Mouse (Mus musculus): ENCODE results near the gene Lama5.

The Lama5 gene

DNA sequence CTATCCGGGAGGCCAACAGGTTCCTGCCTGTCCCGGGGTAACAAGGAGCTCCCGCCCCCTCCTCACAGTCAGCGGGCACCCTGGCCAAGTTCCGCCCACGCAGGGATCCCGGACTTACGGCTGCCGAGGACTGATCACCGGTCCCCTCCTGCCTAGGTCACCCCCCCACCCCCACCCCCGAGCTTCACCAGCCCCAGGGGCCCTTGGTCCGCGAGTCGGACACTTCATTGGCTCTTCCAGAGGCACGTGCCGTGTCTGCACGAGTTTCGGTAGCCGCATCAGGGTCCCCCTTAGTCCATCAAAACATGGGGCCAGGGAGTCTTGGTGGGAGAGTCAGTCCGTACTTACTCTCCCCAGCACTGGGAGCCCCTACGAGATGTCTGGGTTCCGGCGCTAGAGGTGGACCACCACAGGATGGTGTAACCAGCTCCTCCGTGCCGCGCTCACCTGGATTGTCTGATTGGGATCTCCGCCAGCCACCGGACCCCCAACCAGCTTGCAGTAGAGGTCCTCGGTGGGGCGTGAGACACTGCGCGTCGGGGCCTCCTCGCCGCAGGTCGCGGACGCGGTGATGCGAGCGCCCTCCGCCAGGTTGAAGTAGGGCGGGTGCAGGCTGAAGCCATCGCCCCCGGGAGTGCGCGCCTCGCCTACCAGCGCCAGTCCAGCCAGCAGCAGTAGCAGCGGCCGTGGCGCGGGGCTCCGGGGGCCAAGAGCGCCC is 456 bp downstream of the Lama5 start:
- DNase-seq (ENCODE audit: low spot score in 2 of 2): no peak

DNA sequence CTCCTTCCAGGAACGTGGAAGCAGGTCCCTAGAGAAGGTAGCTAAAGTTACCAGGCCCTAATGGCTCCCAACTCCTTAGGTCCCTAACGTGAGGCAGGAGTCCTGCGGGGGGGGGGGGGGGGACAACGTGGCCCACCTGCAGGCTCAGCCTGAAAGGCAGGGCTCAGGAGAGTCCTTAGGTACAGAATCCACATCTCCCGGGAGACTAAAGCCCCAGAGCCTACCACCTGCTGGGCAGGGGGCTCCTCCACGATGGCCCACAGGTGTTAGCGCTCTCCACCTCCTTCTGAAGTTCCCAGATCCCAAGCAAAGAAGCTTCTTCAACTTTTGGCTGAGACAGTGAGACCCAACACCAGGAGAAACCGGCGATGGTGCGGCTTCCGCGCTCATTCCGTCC is 1.0 kb downstream of the Lama5 start:
- DNase-seq (ENCODE audit: low spot score in 2 of 2): no peak

DNA sequence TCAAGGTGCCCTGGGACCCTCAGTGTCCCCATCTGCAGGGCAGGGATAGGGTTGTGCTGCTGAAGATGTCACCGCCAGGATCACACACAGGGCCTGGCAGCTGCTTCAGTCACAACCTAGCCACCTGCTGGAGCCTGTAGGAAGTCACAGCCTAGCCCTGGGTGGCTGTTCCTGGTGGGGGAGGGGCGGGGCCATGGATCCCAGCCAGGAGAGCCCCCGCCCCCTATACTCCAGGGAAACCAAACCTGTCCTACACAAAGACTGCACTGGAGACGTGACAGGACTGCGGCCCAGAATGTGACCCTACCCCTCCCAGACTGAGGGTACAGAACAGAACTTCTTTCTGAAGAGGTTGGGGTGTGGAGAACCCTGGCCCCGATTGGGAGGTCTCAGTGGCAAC is 3.4 kb downstream of the Lama5 start:
- DNase-seq (ENCODE audit: low spot score in 2 of 2): no peak

DNA sequence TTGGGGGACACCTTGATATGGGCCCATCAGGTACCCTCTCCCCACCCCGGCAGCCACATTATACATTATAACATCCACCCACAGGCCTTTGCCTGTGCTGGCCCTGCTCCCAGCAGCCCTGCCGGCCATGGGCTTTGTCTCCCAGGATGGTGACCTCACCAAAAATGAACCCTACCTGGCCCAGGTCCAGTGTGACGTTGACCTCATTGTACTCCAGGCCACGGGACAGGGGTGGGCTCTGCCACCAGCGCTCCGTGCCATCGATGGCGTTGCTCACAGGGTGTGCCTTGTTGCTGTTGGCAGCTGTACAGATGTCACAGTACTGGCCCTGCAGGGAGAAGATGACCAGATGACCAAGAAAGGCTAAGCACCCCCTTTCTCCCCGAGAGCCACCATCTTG is 4.6 kb downstream of the Lama5 start:
- no peak for DNase-seq (ENCODE audit: low spot score in 2 of 2)

DNA sequence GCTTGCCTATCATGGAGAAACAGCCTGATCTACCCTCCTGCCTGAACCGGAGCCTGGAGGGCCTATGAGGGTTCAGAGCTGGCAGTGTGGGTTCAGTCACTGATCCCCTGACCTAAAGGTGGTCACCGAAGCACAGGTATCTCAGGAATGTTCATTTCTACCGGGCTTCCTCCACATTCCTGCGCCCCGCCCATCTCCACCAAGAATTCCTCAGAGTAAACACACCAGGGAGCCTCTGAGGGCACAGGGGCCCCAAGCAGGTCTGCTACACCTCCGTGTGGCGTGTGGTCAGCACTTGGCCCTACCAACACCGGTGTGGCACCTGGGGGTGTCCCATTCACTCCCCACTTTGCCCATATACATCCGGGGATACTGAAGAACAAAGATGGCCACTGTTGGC is 5.5 kb downstream of the Lama5 start:
- DNase-seq (ENCODE audit: low spot score in 2 of 2): no peak

DNA sequence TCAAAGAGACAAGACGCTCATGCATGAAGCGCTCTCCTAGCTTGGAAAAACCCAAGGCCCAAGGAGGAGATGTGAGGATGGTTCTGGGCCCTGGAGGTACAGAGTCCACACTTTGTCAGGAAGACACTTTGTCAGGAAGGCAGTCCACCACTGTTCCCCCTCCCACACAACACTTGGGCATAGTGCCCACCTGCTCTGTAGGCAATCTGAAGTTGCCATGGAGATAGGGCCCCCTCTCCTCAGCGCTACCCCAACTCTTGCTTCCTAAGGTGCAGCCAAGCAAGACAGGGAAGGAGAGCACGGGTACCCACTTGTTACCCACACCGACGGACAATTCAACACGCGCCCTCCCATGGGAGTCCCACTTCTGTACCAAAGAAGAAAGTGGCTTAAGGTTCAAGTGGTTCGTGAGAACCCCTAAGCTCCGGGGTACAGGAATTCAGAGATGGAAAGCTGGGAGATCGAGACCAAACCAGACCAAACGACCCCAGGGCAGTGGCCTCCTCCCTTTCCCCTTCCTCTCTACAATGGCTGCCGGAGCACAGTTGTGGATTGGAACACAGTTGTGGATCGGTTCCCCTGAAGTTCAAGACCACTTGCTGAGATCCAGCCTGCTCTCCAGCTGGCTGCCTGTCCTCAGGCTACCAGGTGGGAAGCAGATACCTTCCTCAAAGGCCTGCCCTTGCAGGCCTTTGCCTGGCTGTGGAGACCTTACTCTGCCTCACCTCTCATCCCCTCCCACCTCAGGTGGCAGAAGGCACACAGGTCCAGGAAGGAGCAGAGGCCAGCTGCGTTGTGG is 6.3 kb downstream of the Lama5 start:
- DNase-seq (ENCODE audit: low spot score in 2 of 2): no peak

DNA sequence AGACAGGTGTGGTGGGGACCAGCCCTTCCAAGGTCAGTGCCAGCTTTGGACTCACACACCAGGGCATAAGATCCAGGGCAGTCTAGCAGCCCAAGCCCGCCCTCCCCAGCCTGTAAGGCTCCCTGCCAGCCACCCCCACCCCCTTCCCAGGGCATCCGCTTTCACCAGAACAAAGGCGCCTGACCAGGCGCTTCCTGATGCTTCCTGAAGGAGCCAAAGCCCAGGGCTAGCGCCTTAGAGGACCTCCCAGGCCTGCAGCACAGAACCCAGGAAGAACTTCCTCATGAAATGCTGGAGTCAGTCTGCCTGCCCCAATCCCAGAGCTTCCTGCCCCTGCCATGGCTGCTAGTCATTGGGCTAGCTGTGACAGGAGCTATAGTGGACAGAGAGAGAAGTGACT is 7.0 kb downstream of the Lama5 start:
- no peak for DNase-seq (ENCODE audit: low spot score in 2 of 2)

DNA sequence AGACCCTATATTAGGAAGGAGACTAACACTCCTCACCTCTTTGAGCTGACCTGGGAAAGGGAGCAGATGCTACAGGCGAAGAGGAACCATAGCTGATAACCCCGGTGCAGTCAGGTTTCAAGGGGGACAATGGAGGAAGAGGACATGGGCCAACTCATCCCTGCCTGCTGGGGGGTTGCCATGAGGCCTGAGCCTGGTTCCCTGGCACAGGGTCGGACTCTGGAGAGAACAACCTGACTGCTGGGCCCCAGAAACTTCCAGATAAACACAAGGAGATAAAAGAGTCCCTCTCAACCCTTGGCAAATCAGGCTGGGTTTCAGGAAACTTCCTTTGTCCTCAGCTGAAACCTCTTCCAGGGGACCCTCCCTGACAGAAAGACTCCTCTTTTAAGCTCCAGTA is 7.4 kb downstream of the Lama5 start:
- no peak for DNase-seq (ENCODE audit: low spot score in 2 of 2)

DNA sequence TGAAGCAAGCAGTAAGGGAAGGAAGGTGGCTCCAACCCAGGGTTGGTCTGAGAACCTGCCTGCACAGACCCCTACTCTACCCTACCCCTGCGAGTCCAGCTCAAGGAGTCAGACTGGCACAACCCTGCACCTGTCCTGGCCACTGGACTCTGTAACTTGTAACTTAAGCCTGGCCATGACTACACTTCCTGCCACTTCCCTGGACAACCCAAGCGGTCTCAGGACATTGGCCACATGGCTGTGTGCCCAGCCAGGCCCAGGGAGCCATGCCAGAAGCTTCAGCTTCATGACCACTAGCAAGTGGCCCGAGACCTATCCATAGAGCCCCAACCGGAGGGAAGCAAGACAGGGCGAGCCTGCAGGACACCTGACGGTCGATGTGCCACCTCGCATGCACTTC is 8.1 kb downstream of the Lama5 start:
- no peak for DNase-seq (ENCODE audit: low spot score in 2 of 2)

DNA sequence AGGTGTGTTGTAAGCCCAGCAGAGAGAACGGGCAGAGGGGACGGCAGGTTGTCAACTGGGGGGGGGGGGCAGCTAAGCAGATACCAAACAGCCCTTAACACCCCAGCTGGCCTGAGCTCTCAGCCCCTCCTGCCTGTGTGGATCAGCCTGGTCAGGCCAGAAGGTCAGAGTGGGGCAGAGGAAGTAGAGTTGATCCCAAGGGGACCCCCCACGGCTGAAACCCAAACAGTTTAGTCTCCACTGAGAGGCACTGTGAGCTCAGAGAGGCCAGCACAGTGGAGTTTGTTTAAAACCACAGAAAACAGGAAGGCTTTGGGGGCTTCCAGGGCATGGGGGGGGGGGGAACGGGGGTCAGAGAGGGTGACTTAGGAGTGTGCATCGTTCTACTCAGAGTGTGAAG is 8.7 kb downstream of the Lama5 start:
- no peak for DNase-seq (ENCODE audit: low spot score in 2 of 2)

DNA sequence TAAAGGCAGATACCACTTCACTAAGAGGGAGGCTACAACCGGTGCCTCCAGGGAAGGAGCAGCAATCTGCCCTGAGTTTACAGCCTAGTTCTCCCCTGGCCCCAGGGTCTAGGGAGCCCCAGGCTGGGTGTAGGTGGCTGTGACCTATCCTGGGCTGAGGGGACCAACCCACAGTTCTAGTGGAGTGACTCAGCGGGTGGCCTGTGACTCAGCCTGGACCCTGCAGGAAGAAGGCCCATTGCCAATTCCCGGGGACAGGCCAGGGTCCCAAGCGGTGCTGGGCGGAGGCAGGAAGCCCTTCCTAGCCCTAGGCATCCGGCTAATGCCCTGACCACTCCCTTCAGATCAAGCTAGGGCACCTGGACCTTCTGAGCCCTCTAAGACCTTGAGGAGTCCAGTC is 9.7 kb downstream of the Lama5 start:
- no peak for DNase-seq (ENCODE audit: low spot score in 2 of 2)

DNA sequence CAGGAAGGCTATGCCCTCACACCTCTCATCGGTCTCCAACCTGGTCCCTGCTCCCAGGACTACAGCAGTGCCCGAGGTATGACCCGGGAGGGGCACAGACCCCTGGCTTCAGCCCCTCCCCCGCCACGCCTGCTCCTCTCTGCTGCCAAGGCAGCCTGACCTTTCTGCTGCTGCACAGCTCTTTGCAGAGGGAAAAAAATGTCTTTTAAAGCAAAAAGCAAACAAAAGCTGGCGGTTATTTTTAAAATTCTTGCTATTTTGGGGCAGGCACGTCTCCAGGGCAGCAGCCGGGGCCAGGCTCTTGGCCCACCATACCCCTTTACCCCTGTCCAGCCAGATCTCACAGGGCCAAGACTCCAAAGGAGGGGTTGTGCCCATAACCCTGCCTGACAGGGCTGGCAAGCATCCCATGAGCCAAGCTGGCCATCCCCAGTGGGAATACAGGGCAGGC is 10.6 kb downstream of the Lama5 start:
- DNase-seq (ENCODE audit: low spot score in 2 of 2): no peak

DNA sequence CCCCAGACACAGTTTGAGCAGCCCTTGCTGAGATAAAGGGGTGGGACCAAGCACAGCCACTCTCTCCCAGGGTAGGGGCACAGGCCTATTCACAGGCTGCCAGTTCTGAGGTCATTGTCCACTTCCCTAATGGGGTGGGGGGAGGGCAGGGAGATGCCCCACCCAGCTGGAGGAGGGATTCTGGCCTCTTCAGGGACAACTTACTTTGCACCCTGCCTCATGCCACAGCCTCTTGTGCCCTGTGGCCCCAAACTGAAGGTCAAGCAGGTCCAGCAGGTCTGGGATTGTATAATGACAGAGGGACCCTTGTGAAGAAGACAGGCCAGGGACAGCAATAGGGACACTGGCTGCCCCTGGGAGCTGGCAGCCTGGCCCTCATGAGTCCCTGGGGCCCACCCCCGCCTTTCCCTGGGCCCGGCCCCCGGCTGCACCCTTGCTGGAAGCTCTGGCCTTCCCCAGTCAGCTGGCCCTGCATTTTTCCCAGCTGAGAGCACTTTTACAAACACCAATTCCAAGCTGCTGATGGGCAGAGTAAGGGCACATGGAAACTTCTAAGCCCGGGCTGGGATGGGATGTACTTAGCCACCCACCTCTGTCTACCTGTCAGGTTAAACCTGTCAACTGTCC is 11.2 kb downstream of the Lama5 start:
- no peak for DNase-seq (ENCODE audit: low spot score in 2 of 2)

DNA sequence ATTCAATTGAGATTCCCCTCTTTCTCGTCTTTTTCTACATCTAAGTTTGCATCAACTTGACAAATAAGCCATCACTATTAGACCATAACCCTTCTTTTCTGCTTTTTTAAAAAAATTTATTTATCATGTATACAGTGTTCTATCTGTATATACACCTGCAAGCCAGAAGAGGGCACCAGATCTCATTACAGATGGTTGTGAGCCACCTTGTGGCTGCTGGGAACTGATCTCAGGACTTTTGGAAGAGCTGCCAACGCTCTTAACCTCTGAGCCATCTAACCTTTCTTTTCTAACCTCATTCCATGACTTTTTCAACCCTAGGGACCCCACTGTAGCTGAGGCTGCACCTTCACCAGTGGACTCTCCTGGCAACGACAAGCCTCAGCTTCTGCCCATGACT is 13.4 kb downstream of the Lama5 start:
- DNase-seq (ENCODE audit: low spot score in 2 of 2): no peak

DNA sequence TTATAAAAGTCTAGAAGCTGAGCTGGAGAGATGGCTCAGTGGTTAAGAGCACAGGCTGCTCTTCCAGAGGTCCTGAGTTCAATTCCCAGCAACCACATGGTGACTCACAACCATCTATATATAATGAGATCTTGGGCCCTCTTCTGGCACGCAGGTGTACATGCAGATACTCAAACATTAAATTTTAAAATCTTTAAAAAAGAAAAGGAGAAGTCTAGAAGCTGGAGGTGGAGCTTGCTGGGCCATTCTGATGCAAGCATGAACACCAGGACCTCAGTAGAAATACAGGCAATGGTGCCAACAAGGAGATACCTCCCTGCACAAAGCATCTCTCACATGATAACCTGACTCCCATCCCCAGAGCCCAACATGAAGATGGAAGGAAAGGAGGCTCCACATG is 16.7 kb downstream of the Lama5 start:
- DNase-seq (ENCODE audit: low spot score in 2 of 2): no peak

DNA sequence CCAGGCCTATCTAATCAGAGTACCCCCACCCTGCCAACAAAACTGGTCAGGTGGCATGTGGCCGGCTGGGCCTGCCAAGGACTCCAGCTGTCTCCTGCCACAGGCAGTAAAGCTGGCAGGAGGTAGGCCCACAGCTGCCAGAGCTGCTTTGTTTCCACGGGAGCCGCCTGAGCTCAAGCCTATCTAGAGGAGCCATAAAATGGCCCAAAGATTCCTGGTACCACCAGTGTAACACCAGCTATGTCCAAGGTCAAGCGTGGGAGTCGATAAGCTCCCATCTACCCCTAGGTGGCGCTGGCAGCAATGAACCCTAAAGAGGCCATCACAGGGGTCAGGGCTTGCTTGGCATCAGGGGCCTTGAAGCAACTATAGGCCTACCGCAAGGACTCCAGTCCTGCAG is 17.8 kb downstream of the Lama5 start:
- peak in 1 of 2 experiments; percentile 42 for DNase-seq (ENCODE audit: low spot score in 2 of 2)

DNA sequence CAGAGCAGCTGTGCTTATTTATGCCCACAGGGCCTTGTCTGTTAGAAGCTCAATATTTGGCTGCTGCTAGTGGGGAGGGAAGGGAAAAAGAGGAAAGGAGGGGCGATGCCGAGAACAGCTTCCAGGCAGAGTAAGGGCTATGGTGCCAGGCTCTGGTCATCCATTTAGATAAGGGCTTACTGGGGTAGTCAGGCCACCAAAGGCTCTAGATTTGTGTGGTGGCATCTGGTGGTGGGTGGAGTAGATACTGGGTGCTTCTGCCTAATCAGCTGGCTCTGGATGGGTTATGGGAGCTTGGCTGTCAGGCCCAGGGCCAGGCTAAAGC is 19.7 kb downstream of the Lama5 start:
- DNase-seq (ENCODE audit: low spot score in 2 of 2): no peak

DNA sequence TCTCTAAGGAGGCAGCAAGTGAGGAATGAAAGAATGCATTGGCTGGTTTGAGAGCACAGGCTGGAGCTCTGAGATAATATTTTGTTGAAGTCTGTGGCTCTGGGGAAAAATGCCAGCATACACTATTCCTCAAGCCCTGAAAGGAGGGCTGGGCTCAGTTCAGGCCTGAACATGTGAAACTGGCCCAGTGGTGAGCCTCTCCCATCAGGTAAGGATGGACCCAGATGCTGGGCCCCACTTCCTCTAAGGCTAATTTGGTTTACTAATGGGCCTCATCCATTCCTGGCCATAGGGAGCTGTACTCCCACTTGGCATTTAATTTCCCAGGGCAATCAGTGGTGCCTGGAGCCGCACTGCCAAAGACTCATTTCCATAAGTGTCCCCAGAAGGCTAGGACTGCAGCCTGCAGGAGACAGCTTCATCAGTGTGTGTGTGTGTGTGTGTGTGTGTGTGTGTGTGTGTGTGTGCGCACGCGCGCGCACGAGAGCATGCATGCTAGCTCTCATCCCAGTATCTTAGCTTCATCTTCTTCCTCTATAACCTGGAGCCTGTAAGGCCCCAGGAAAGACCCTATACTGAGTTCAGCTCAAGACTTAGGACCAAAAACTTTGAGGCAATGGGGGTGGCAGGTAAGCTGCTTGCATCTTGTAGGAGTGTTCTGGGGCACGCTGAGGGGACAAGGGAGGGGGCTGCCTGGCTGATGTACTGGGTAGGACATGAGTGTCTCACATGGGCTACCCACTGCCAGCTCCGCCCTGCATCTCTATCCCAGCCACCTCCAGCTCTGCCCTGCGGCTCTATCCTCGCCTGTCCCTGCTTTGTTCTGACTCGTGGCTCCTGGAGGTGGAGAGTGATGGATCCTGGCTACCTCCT is 20.3 kb downstream of the Lama5 start:
- no peak for DNase-seq (ENCODE audit: low spot score in 2 of 2)

DNA sequence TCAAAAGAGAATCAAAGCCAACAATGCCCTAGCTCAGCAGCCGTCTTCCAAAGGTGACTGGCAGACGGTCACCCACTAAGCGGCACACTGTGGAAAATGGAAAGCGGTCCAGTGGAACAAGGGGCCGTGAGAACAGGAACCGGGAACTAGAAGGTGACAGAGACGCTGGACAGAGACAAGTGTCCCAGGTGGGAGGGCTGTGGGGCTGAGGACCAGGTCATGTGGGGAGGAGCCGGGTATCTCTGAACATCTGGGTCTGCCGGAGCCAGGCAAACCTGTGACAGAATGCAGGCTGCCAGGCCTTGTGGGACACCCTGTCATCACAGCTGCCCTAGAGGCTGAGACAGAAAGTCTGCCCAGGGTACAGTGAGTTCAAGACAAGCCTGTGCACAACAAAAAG is 21.2 kb downstream of the Lama5 start:
- DNase-seq (ENCODE audit: low spot score in 2 of 2): no peak

DNA sequence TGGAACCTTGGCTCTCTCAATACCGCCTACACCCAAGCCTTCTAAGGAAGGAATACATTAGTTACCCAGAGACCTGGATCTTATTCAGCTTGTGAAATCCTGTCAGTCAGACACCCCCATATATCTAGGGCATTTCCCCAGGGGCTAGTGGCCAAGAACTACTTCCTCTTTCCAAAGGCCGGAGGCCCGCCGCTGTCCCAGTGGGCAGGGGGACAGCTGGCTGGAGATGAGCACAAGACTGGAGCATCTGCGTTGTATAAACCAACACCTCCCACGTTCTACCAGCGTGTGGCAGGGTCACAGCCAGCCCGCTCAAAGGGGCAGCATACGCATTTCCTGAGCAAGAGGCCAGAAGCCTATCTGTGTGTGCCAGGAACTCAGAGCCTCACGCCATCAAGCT is 22.9 kb downstream of the Lama5 start:
- DNase-seq (ENCODE audit: low spot score in 2 of 2): no peak

DNA sequence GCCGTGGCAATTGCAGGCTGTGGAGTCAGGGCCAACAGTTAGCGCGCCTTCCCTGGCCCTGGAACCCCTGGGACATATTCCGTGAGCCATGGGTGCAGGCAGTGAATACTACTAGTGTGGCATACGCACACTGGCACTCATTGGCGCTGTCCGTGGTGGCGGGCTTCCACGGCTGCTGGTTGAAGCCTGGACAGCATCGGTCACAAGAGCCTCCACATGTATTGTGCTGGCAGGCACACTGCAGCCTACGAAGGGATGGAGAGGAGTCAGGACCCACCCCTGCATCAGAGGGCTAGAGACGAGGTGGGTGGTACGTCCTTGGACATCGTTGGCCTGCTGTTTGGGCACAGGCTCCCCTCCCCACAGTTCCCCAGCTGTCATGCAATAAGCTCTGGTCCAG is 23.4 kb downstream of the Lama5 start:
- DNase-seq (ENCODE audit: low spot score in 2 of 2): no peak

DNA sequence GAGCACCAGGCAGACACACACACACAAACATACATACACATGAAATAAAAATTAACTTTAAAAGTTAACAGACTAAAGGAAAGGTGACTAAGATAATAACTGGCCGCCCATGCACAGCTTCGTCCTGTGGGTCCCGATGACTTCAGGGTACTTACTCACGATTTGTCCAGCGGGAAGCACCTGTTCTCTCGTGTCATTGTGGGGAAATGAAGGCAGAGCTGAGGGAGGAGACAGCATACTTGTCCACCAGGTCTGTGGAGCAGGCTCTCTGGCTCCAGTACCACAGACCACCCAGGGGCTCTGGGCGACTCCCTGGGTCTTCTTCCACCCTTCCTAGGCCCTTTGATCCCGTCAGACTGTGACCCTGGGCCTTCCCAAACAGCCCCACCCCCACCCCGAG is 24.4 kb downstream of the Lama5 start:
- DNase-seq (ENCODE audit: low spot score in 2 of 2): no peak
